Mouse (Mus musculus) CH12.LX (cell line): ENCODE measurements around the gene Ccdc92. TPM values are rescaled to one million over a fixed set of nuclear protein-coding genes. Genes with fewer than 3 reads are reported as not detected.

Experiments
- DNase-seq: peaks from one replicate; pipeline ENCODE4 v3.0.0-alpha.2; 2013; ENCODE audit errors: extremely low read depth
- H3K27ac ChIP-seq: 2 replicates; pipeline ENCODE4 v1.5.1; 2012; ENCODE audit warnings: low read depth, mild to moderate bottlenecking, control low read depth, moderate library complexity; ENCODE audit not compliant: insufficient read depth
- H3K27me3 ChIP-seq: replicated peaks from 2 replicates; pipeline ENCODE3; 2012; ENCODE audit warnings: inconsistent platforms
- H3K36me3 ChIP-seq, 2 experiments: replicated peaks in 1 of 2; 2 replicates each; pipeline versions ENCODE3 to v1.6.1; 2012; ENCODE audit warnings: inconsistent platforms in 1 of 2, low read length in 1 of 2, mild to moderate bottlenecking in 1 of 2, mixed read lengths in 1 of 2, moderate library complexity in 1 of 2; ENCODE audit not compliant: control insufficient read depth in 1 of 2, insufficient read depth in 1 of 2
- H3K4me1 ChIP-seq, 2 experiments: 2 replicates each; pipeline ENCODE4 v1.6.1; 2012; ENCODE audit warnings: inconsistent platforms in 1 of 2, moderate library complexity in 1 of 2; ENCODE audit not compliant: insufficient read depth in 2 of 2, control insufficient read depth in 1 of 2
- H3K4me2 ChIP-seq: 2 replicates; pipeline ENCODE4 v1.6.1; 2012; ENCODE audit warnings: low read depth, mild to moderate bottlenecking, control low read depth; ENCODE audit not compliant: poor library complexity, insufficient read depth, severe bottlenecking
- H3K4me3 ChIP-seq, 3 experiments: fragments of 150-350 bp in 1 of 3; sonication (generic) in 1 of 3; replicated peaks in 1 of 3; 2 replicates each; pipeline versions ENCODE3 to v1.5.1; 2011 to 2012; ENCODE audit warnings: low read depth in 2 of 3, low read length in 2 of 3, mild to moderate bottlenecking in 2 of 3, moderate library complexity in 2 of 3, control low read depth in 1 of 3, improper control_type of control experiment in 1 of 3, inconsistent platforms in 1 of 3, mixed read lengths in 1 of 3; ENCODE audit not compliant: poor library complexity in 1 of 3
- H3K79me2 ChIP-seq: replicated peaks from 2 replicates; pipeline ENCODE4 v1.6.1; 2012; ENCODE audit warnings: mild to moderate bottlenecking, moderate library complexity; ENCODE audit not compliant: control insufficient read depth, poor library complexity, insufficient read depth, severe bottlenecking; ENCODE audit errors: extremely low read depth
- H3K9ac ChIP-seq: 2 replicates; pipeline ENCODE4 v1.6.1; 2012; ENCODE audit warnings: low read depth, mild to moderate bottlenecking, control low read depth, moderate library complexity; ENCODE audit not compliant: insufficient read depth
- H3K9me3 ChIP-seq: replicated peaks from 2 replicates; pipeline ENCODE3; 2012; ENCODE audit warnings: low read length, inconsistent platforms, mixed read lengths
- BHLHE40 ChIP-seq: IDR thresholded peaks from 2 replicates; pipeline ENCODE4 v1.6.1; 2011; ENCODE audit warnings: mild to moderate bottlenecking, low read depth, low read length, improper control_type of control experiment
- CHD1 ChIP-seq: IDR thresholded peaks from 2 replicates; pipeline ENCODE4 v1.6.1; 2012; ENCODE audit warnings: low read depth, low read length, improper control_type of control experiment, inconsistent platforms
- CHD2 ChIP-seq: IDR thresholded peaks from 2 replicates; pipeline ENCODE4 v1.6.1; 2011; ENCODE audit warnings: low read length, improper control_type of control experiment
- CTCF ChIP-seq, 2 experiments: IDR thresholded peaks in 1 of 2; conservative IDR thresholded peaks in 1 of 2; 2 replicates each; pipeline ENCODE4 v1.5.1; 2011 to 2012; ENCODE audit warnings: low read depth in 2 of 2, low read length in 2 of 2, improper control_type of control experiment in 1 of 2, inconsistent platforms in 1 of 2, mild to moderate bottlenecking in 1 of 2, moderate library complexity in 1 of 2
- E2F4 ChIP-seq: IDR thresholded peaks from 2 replicates; pipeline ENCODE4 v1.6.1; 2011; ENCODE audit warnings: low read depth, low read length, improper control_type of control experiment; ENCODE audit not compliant: insufficient replicate concordance
- ELF1 ChIP-seq: IDR thresholded peaks from 2 replicates; pipeline ENCODE4 v1.6.1; 2014; ENCODE audit warnings: low read depth, mild to moderate bottlenecking, inconsistent platforms, low read length, improper control_type of control experiment
- EP300 ChIP-seq: IDR thresholded peaks from 2 replicates; pipeline ENCODE4 v1.6.1; 2011; ENCODE audit warnings: low read length, improper control_type of control experiment
- GABPA ChIP-seq: IDR thresholded peaks from 2 replicates; pipeline ENCODE4 v1.6.1; 2012; ENCODE audit warnings: low read depth, low read length, improper control_type of control experiment, inconsistent platforms; ENCODE audit not compliant: insufficient replicate concordance
- JUN ChIP-seq: IDR thresholded peaks from 2 replicates; pipeline ENCODE4 v1.6.1; 2011; ENCODE audit warnings: low read depth, mild to moderate bottlenecking, low read length, improper control_type of control experiment, moderate library complexity; ENCODE audit not compliant: insufficient read depth
- JUND ChIP-seq: conservative IDR thresholded peaks from 2 replicates; pipeline ENCODE4 v1.6.1; 2011; ENCODE audit warnings: low read depth, low read length, improper control_type of control experiment
- KAT2A ChIP-seq: IDR thresholded peaks from 2 replicates; pipeline ENCODE4 v1.6.1; 2012; ENCODE audit warnings: low read length, improper control_type of control experiment, inconsistent platforms; ENCODE audit not compliant: insufficient replicate concordance
- MAX ChIP-seq: IDR thresholded peaks from 2 replicates; pipeline ENCODE4 v1.6.1; 2011; ENCODE audit warnings: low read length, improper control_type of control experiment
- MAZ ChIP-seq: IDR thresholded peaks from 2 replicates; pipeline ENCODE4 v1.6.1; 2012; ENCODE audit warnings: low read depth, mild to moderate bottlenecking, inconsistent platforms, low read length, improper control_type of control experiment, moderate library complexity
- MEF2A ChIP-seq: IDR thresholded peaks from 2 replicates; pipeline ENCODE4 v1.6.1; 2014; ENCODE audit warnings: low read depth, mild to moderate bottlenecking, inconsistent platforms, low read length, improper control_type of control experiment, borderline replicate concordance
- MXI1 ChIP-seq: IDR thresholded peaks from 2 replicates; pipeline ENCODE4 v1.6.1; 2011; ENCODE audit warnings: mild to moderate bottlenecking, low read depth, low read length, improper control_type of control experiment
- MYC ChIP-seq: IDR thresholded peaks from 2 replicates; pipeline ENCODE4 v1.6.1; 2011; ENCODE audit warnings: low read depth, mild to moderate bottlenecking, improper control_type of control experiment, low read length
- NELFE ChIP-seq: IDR thresholded peaks from 2 replicates; pipeline ENCODE4 v1.6.1; 2011; ENCODE audit warnings: low read depth, low read length, improper control_type of control experiment
- NRF1 ChIP-seq: IDR thresholded peaks from 2 replicates; pipeline ENCODE4 v1.6.1; 2014; ENCODE audit warnings: low read depth, mild to moderate bottlenecking, inconsistent platforms, low read length, improper control_type of control experiment, moderate library complexity
- POLR2AphosphoS2 ChIP-seq: IDR thresholded peaks from 2 replicates; pipeline ENCODE4 v1.6.1; 2011; ENCODE audit warnings: low read depth, low read length, improper control_type of control experiment
- RAD21 ChIP-seq: IDR thresholded peaks from 2 replicates; pipeline ENCODE4 v1.6.1; 2011; ENCODE audit warnings: low read depth, mild to moderate bottlenecking, low read length, improper control_type of control experiment, moderate library complexity
- RCOR1 ChIP-seq: conservative IDR thresholded peaks from 2 replicates; pipeline ENCODE4 v1.6.1; 2012; ENCODE audit warnings: low read depth, mild to moderate bottlenecking, inconsistent platforms, low read length, improper control_type of control experiment
- SIN3A ChIP-seq: IDR thresholded peaks from 2 replicates; pipeline ENCODE4 v1.6.1; 2012; ENCODE audit warnings: low read length, improper control_type of control experiment, inconsistent platforms
- TBP ChIP-seq: conservative IDR thresholded peaks from 2 replicates; pipeline ENCODE4 v1.6.1; 2011; ENCODE audit warnings: low read depth, low read length, improper control_type of control experiment
- UBTF ChIP-seq: IDR thresholded peaks from 2 replicates; pipeline ENCODE4 v1.6.1; 2012; ENCODE audit warnings: low read depth, mild to moderate bottlenecking, inconsistent platforms, low read length, improper control_type of control experiment, moderate library complexity
- USF1 ChIP-seq: IDR thresholded peaks from 2 replicates; pipeline ENCODE4 v1.6.1; 2014; ENCODE audit warnings: low read depth, mild to moderate bottlenecking, inconsistent platforms, low read length, improper control_type of control experiment
- USF2 ChIP-seq: conservative IDR thresholded peaks from 2 replicates; pipeline ENCODE4 v1.6.1; 2011; ENCODE audit warnings: low read depth, low read length, improper control_type of control experiment
- ZC3H11A ChIP-seq: IDR thresholded peaks from 2 replicates; pipeline ENCODE4 v1.6.1; 2012; ENCODE audit warnings: low read depth, mild to moderate bottlenecking, inconsistent platforms, low read length, improper control_type of control experiment
- ZKSCAN1 ChIP-seq: IDR thresholded peaks from 2 replicates; pipeline ENCODE4 v1.6.1; 2012; ENCODE audit warnings: low read depth, inconsistent platforms, low read length, improper control_type of control experiment, borderline replicate concordance
- ZMIZ1 ChIP-seq: IDR thresholded peaks from 2 replicates; pipeline ENCODE4 v1.6.1; 2012; ENCODE audit warnings: low read depth, mild to moderate bottlenecking, inconsistent platforms, low read length, improper control_type of control experiment
- dilution Hi-C: fragments of 300-500 bp; cut with MboI; formaldehyde crosslinking; loops from 2 replicates; pipeline ENCODE4 v1.14.3; 2020; ENCODE audit warnings: low sequenced_read_pairs; ENCODE audit not compliant: extremely low pct_unique_long_range_greater_than_20kb, extremely low pct_ligation_motif_present
- in situ Hi-C: fragments of 300-500 bp; cut with MboI; formaldehyde crosslinking; loops from 3 replicates; pipeline ENCODE4 v1.14.3; 2019; ENCODE audit warnings: low sequenced_read_pairs, low pct_ligation_motif_present, low pct_unique_long_range_greater_than_20kb, mixed read lengths
- polyA plus RNA-seq: library from polyadenylated mRNA; unstranded; fragments of >175 nt; gene quantifications from 2 replicates; pipeline ENCODE4 v1.2.1, GENCODE M21; 2012; ENCODE audit warnings: low read depth; ENCODE audit not compliant: insufficient read length
- total RNA-seq, 2 experiments: library from RNA; depleted of rRNA; stranded (reverse); fragments of 300-350 nt in 1 of 2; fragments of >200 nt in 1 of 2; gene quantifications; 2 replicates each; pipeline ENCODE4 v1.2.3; 2012 to 2014

Ccdc92 gene
- total and polyA plus RNA-seq, 3 experiments, result 0.75 to 1.4 (median 0.76) TPM

GRCm38 (mm10) chr5:124900738-124901490 is 38.7 kb upstream of the Ccdc92 start:
- in situ Hi-C loops (loop anchor here (5.0 to 10.0 kb wide), 3 partner anchors 371 to 474 kb away; partner anchors contain the start of gene Scarb1), dilution Hi-C loops (no loop called here)
- H3K27me3 ChIP-seq, result no peaks in the 10 kb centered on the region
- H3K4me3 ChIP-seq, result no peak overlapping the region
- TF ChIP-seq CHD2 (no peak), CTCF (conservative IDR thresholded peaks at IDR 0.05 in 1 of 2, IDR thresholded peaks at IDR 0.05 in 1 of 2; ENCODE audit: low read depth in 2 of 2, low read length in 2 of 2) (0 out of 4 replicates have a peak, but pooled peaks of 1 of the 2 experiments have one; percentile 5)
- TF ChIP-seq, all 38 proteins: peak for 1
- Histone ChIP-seq H3K4me2 (no peak overlapping the region), H3K36me3 (no peaks in the 10 kb centered on the region), H3K9me3 (peaks cover 3% of the 10 kb centered on the region), H3K79me2 (no peaks in the 10 kb centered on the region), H3K27ac (no peak overlapping the region), H3K9ac (no peak overlapping the region), H3K4me1 (peaks cover 0 to 6% of the 10 kb centered on the region in 2 experiments; a peak in 2 of 4 replicates)
- no peak for DNase-seq

- H3K4me3 ChIP-seq, result no peak overlapping the region
- in situ Hi-C loops, result loop anchor here (5.0 to 10.0 kb wide), 3 partner anchors 372 to 475 kb away; partner anchors contain the start of gene Scarb1
- no peaks in the 10 kb centered on the region for H3K27me3 ChIP-seq
- DNase-seq, result peak; percentile 81
- H3K4me1 ChIP-seq, result peaks cover 0 to 6% of the 10 kb centered on the region in 2 experiments; a peak in 2 of 4 replicates
- H3K9me3 ChIP-seq, result no peaks in the 10 kb centered on the region
- H3K9ac ChIP-seq, result no peak overlapping the region
- no peak overlapping the region for H3K27ac ChIP-seq
- no peaks in the 10 kb centered on the region for H3K79me2 ChIP-seq
- dilution Hi-C loops, result no loop called here
- H3K36me3 ChIP-seq, result no peaks in the 10 kb centered on the region
- H3K4me2 ChIP-seq, result no peak overlapping the region
- TF ChIP-seq UBTF (no peak), ZC3H11A (peak; percentile 90), TBP (no peak), RAD21 (peak; percentile 93), SIN3A (no peak), CTCF (conservative IDR thresholded peaks at IDR 0.05 in 1 of 2, IDR thresholded peaks at IDR 0.05 in 1 of 2; ENCODE audit: low read depth in 2 of 2, low read length in 2 of 2) (peak; percentile 93 to 97), NELFE (peak; percentile 60; the same call in 1 of the 2 replicates), NRF1 (no peak), KAT2A (no peak), MYC (no peak), ZKSCAN1 (no peak), ELF1 (peak; percentile 58; the same call in 1 of the 2 replicates), MXI1 (no peak), GABPA (no peak), EP300 (no peak), USF2 (no peak), E2F4 (no peak), BHLHE40 (no peak), CHD1 (no peak), MEF2A (no peak), CHD2 (no peak), JUN (no peak), ZMIZ1 (no peak), JUND (no peak), POLR2AphosphoS2 (no peak), MAX (0 out of 2 replicates have a peak, but pooled peaks have one; percentile 26), RCOR1 (no peak), USF1 (no peak), MAZ (0 out of 2 replicates have a peak, but pooled peaks have one; percentile 30)
These were observed 37.9 kb upstream of the Ccdc92 start for GRCm38 (mm10) chr5:124899945-124900631.
